Mouse (Mus musculus) kidney, postnatal 0 days (tissue): ENCODE results near the gene Wasf2. TPM values are rescaled to one million over a fixed set of nuclear protein-coding genes. Genes with fewer than 3 reads are reported as not detected.

Experiments used
- ATAC-seq: fragments of 200-750 bp; cut with Nextera tagmentation; replicated peaks from 2 replicates; pipeline ENCODE4 v1.8.0; 2017; ENCODE audit warnings: low read depth, moderate number of reproducible peaks, moderate TSS enrichment, moderate library complexity; ENCODE audit not compliant: low FRiP score
- DNase-seq: peaks from one replicate; pipeline ENCODE4 v3.0.0-alpha.2; 2016; ENCODE audit warnings: low spot score
- H3K27ac ChIP-seq: fragments of 300-500 bp; sonication (generic); 2 replicates; pipeline ENCODE4 v1.5.1; 2014; ENCODE audit warnings: mild to moderate bottlenecking
- H3K27me3 ChIP-seq: fragments of 300-500 bp; sonication (generic); 2 replicates; pipeline ENCODE4 v1.6.1; 2014; ENCODE audit warnings: low read length, mixed read lengths; ENCODE audit not compliant: insufficient read depth
- H3K36me3 ChIP-seq: fragments of 300-500 bp; sonication (generic); 2 replicates; pipeline ENCODE4 v1.6.1; 2014; ENCODE audit warnings: low read length, mixed read lengths; ENCODE audit not compliant: insufficient read depth
- H3K4me1 ChIP-seq: fragments of 300-500 bp; sonication (generic); replicated peaks from 2 replicates; pipeline ENCODE4 v1.6.1; 2014; ENCODE audit warnings: antibody characterized with exemption, low read length, mixed read lengths; ENCODE audit not compliant: insufficient read depth
- H3K4me2 ChIP-seq: fragments of 300-500 bp; sonication (generic); 2 replicates; pipeline ENCODE4 v1.6.1; 2014; ENCODE audit warnings: mild to moderate bottlenecking, low read length, moderate library complexity, mixed read lengths
- H3K4me3 ChIP-seq: fragments of 300-500 bp; sonication (generic); replicated peaks from 2 replicates; pipeline ENCODE4 v1.5.1; 2014; ENCODE audit warnings: low read depth, low read length
- H3K9ac ChIP-seq: fragments of 300-500 bp; sonication (generic); 2 replicates; pipeline ENCODE4 v1.6.1; 2014; ENCODE audit warnings: low read depth, low read length
- H3K9me3 ChIP-seq: fragments of 300-500 bp; sonication (generic); replicated peaks from 2 replicates; pipeline ENCODE4 v1.6.1; 2016; ENCODE audit warnings: low read length, inconsistent platforms, mixed read lengths
- CTCF ChIP-seq: IDR thresholded peaks from 2 replicates; pipeline ENCODE4 v1.5.1; 2016; ENCODE audit warnings: antibody characterized with exemption, low read depth, mild to moderate bottlenecking, moderate library complexity
- WGBS: fragments of 180-500 bp; shearing (Covaris S2); extraction: QIAGEN DNeasy Blood & Tissue Kit; methylation state at CpG from one replicate; pipeline ENCODE4 v1.1.7; 2014; 5-methylcytosine and 5-hydroxymethylcytosine counted together
- polyA plus RNA-seq: library from polyadenylated mRNA; unstranded; fragments of >200 nt; fragmentation: Nextera tagmentation; extraction: Ambion mirVana; gene quantifications from 2 replicates; pipeline ENCODE4 v1.2.1, GENCODE M21; 2015

Gene Wasf2
- polyA plus RNA-seq, 1 experiment from 2014 or later, result 98.8 TPM

- H3K4me3 ChIP-seq, result no peak overlapping the region
- H3K27me3 ChIP-seq, result no peaks in the 10 kb centered on the region
- WGBS, result 58% methylated on average over 6 of the region's 6 CpGs
- DNase-seq (no peak), ATAC-seq (no peak)
- no peak overlapping the region for H3K9ac ChIP-seq
- no peak overlapping the region for H3K4me2 ChIP-seq
- H3K27ac ChIP-seq, result no peak overlapping the region
- peaks cover 5% of the 10 kb centered on the region; the same call in 1 of the 2 replicates for H3K36me3 ChIP-seq
- TF ChIP-seq CTCF, result no peak
- H3K4me1 ChIP-seq, result peaks cover 16% of the 10 kb centered on the region
- no peaks in the 10 kb centered on the region for H3K9me3 ChIP-seq
These were observed 31.9 kb downstream of the Wasf2 start for GRCm38 (mm10) chr4:133162196-133162595.

- peaks cover 5% of the 10 kb centered on the region; the same call in 1 of the 2 replicates for H3K36me3 ChIP-seq
- no peak overlapping the region for H3K4me2 ChIP-seq
- WGBS, result 65% methylated on average over 9 of the region's 9 CpGs
- 0 out of 2 replicates have a peak overlapping the region, but pooled peaks have one; percentile 36 for H3K27ac ChIP-seq
- H3K27me3 ChIP-seq, result no peaks in the 10 kb centered on the region
- DNase-seq, result no peak
- no peak overlapping the region for H3K9ac ChIP-seq
- H3K4me3 ChIP-seq, result no peak overlapping the region
- no peak for ATAC-seq
- no peak for TF ChIP-seq CTCF
- no peaks in the 10 kb centered on the region; the same call in 1 of the 2 replicates for H3K4me1 ChIP-seq
- H3K9me3 ChIP-seq, result no peaks in the 10 kb centered on the region
These were observed 36.5 kb downstream of the Wasf2 start for GRCm38 (mm10) chr4:133166773-133167172.

GRCm38 (mm10) chr4:133169237-133170055 lies 39.1 kb downstream of the Wasf2 start:
- H3K27me3 ChIP-seq, result no peaks in the 10 kb centered on the region
- H3K4me3 ChIP-seq, result no peak overlapping the region
- peak overlapping the region; percentile 42; the same call in 1 of the 2 replicates for H3K27ac ChIP-seq
- no peaks in the 10 kb centered on the region for H3K9me3 ChIP-seq
- no peak overlapping the region for H3K4me2 ChIP-seq
- peak; percentile 48 for DNase-seq
- ATAC-seq, result no peak
- TF ChIP-seq CTCF, result no peak
- WGBS, result 76% methylated on average over 10 of the region's 10 CpGs
- H3K36me3 ChIP-seq, result peaks cover 5% of the 10 kb centered on the region; the same call in 1 of the 2 replicates
- no peak overlapping the region for H3K9ac ChIP-seq
- H3K4me1 ChIP-seq, result peaks cover 5% of the 10 kb centered on the region; the same call in 1 of the 2 replicates

- H3K4me2 ChIP-seq, result no peak overlapping the region
- H3K4me3 ChIP-seq, result no peak overlapping the region
- DNase-seq (no peak), ATAC-seq (no peak)
- H3K36me3 ChIP-seq, result peaks cover 3% of the 10 kb centered on the region; the same call in 1 of the 2 replicates
- H3K9ac ChIP-seq, result no peak overlapping the region
- 72% methylated on average over 3 of the region's 3 CpGs for WGBS
- no peaks in the 10 kb centered on the region for H3K27me3 ChIP-seq
- peaks cover 6% of the 10 kb centered on the region for H3K4me1 ChIP-seq
- H3K9me3 ChIP-seq, result no peaks in the 10 kb centered on the region
- no peak for TF ChIP-seq CTCF
- peak overlapping the region; percentile 42; the same call in 1 of the 2 replicates for H3K27ac ChIP-seq
These were observed 39.8 kb downstream of the Wasf2 start for GRCm38 (mm10) chr4:133170056-133170524.

GRCm38 (mm10) chr4:133170616-133171015 lies 40.3 kb downstream of the Wasf2 start:
- H3K36me3 ChIP-seq, result no peaks in the 10 kb centered on the region
- no peaks in the 10 kb centered on the region for H3K9me3 ChIP-seq
- H3K27ac ChIP-seq, result no peak overlapping the region
- H3K4me1 ChIP-seq, result peaks cover 10% of the 10 kb centered on the region
- no peak overlapping the region for H3K4me3 ChIP-seq
- no peak for TF ChIP-seq CTCF
- DNase-seq (no peak), ATAC-seq (no peak)
- no peak overlapping the region for H3K4me2 ChIP-seq
- H3K27me3 ChIP-seq, result no peaks in the 10 kb centered on the region
- H3K9ac ChIP-seq, result no peak overlapping the region

GRCm38 (mm10) chr4:133172451-133172850 lies 42.1 kb downstream of the Wasf2 start:
- Histone ChIP-seq H3K4me2 (no peak overlapping the region), H3K27ac (no peak overlapping the region), H3K4me1 (peaks cover 21% of the 10 kb centered on the region), H3K9ac (no peak overlapping the region), H3K36me3 (peaks cover 8% of the 10 kb centered on the region; the same call in 1 of the 2 replicates), H3K27me3 (no peaks in the 10 kb centered on the region), H3K4me3 (no peak overlapping the region), H3K9me3 (no peaks in the 10 kb centered on the region)
- DNase-seq (no peak), ATAC-seq (no peak)
- 80% methylated on average over 4 of the region's 4 CpGs for WGBS
- no peak for TF ChIP-seq CTCF
